Mouse (Mus musculus) layer of hippocampus, adult 2 months (tissue): ENCODE results near the gene Mb. TPM values are rescaled to one million over a fixed set of nuclear protein-coding genes. Genes with fewer than 3 reads are reported as not detected.

Source experiments
- DNase-seq, 2 experiments: peaks; one replicate each; pipeline ENCODE4 v3.0.0; 2022; ENCODE audit warnings: low spot score in 2 of 2
- H3K27ac ChIP-seq: fragments of 200-600 bp; 2 replicates; pipeline ENCODE4 v1.8.1; 2022
- H3K4me3 ChIP-seq: fragments of 200-600 bp; 2 replicates; pipeline ENCODE4 v1.8.1; 2022; ENCODE audit warnings: mild to moderate bottlenecking
- CTCF ChIP-seq: fragments of 200-600 bp; conservative IDR thresholded peaks from 2 replicates; pipeline ENCODE4 v1.8.1; 2022; ENCODE audit warnings: antibody characterized with exemption, mild to moderate bottlenecking, moderate library complexity
- total RNA-seq, 2 experiments: library from RNA; stranded (reverse); gene quantifications; 2 replicates each; pipeline ENCODE4 v1.2.3; 2021

The Mb gene
- total RNA-seq, 2 experiments from 2014 or later: 0.49 TPM; not detected in 1

DNA sequence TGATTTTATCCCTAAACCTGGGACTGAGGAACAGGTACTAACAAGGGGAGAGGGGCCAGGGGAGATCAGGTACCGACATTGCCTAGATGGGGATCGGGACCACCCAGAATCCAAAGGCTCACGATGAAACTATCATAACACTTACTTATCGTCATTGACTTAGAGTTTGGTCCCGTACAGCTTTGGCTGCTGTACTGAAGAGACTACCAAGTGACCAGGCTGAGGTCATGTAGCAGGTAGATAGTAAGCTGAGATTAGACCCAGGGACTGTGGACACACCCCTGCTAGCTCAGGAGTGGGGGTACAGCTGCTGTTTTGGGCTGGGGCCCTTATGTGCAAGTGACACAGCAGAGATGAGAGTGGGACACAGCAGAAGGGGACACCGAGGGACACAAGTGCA is 34.0 kb downstream of the Mb start:
- no peak overlapping the region for H3K27ac ChIP-seq
- TF ChIP-seq CTCF: no peak
- DNase-seq: no peak
- no peak overlapping the region for H3K4me3 ChIP-seq

DNA sequence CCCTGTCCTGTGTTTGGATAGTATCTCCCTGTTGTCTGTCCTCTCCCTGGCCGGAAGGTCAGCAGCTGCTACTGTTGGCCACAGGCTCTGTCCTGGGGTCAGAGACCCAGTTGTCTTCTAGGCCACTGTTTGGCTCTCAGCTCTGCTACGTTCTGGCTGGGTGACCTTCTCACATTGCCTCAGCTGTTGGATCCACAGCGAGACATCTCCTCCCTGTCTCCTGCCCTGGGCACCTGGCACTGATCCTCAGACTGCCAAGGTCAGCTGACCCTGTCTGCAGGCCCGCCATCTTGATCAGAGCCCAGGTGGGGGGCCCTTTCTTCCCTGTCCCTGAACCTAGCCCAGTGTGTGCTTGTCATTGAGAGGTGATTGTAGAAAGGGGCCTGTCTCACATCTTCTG is 35.5 kb downstream of the Mb start:
- H3K27ac ChIP-seq: no peak overlapping the region
- no peak for DNase-seq

DNA sequence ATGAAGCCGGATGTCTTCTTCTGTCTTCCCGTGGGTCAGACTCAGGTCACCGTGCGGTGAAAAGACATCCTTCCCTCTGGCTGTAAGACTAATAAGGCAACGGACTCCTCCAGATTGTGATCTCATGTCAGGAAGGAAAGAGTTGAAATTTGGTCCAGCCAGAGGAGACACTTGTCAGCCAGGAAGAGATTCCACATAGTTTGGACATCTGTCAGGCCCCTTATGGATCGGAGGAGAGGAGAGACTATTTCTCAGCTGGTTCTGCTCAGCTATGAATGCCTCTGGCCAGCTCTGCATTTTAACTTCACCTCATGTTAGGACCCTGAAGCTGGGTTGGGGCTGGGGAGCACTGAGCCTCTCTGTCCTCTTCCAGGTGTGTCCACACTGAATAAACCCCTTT is 36.0 kb downstream of the Mb start:
- no peak for TF ChIP-seq CTCF
- DNase-seq: no peak
- no peak overlapping the region for H3K4me3 ChIP-seq
- H3K27ac ChIP-seq: no peak overlapping the region

More for the DNA sequence above, 35.5 kb downstream of the Mb start:
- H3K4me3 ChIP-seq: no peak overlapping the region
- no peak for TF ChIP-seq CTCF

DNA sequence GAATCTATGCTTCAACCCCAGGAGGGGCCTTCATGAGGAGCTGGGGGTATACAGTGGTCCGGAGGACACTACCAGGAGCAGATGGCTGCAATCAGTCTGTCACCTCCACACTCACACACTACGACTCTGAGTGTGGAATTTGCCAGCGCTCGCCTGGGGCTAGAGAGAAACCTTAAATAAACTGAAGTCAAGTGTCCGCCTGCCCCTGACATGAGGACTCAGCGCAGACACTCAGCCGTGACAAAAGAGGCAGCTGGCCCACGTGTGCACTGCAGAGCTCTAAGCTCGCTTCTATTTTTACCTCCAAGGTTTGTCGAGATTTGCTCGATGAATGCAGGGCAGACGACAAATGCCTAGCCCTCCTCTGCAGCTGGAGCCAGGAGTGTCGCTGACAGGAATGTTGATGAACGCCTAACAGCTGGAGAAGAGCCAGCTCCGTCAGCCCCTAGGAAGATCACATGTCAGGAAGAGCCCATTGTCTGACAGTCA is 36.7 kb downstream of the Mb start:
- no peak overlapping the region for H3K27ac ChIP-seq
- no peak for TF ChIP-seq CTCF
- DNase-seq: no peak

DNA sequence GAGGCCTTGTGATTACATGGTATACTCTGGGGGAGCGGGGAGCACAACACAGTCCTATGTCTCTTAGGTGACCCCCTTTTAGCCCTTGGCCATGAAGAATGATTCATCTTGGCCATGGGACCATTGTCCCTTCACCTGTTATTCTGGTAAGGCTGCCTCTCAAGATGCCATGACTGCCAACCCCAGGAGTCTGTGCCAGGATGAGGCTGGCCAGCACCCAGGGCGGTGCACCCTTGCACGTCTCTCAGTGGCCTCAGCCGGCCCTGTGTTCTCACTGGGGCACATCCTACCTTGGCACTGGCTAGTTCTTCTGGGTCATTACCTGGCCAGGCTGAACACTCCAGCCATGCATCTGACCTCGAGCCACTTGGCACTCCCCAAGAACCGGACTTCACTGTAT is 41.6 kb downstream of the Mb start:
- DNase-seq: no peak
- Histone ChIP-seq H3K27ac (no peak overlapping the region), H3K4me3 (no peak overlapping the region)
- TF ChIP-seq CTCF: no peak

More for the DNA sequence above, 36.7 kb downstream of the Mb start:
- H3K4me3 ChIP-seq: no peak overlapping the region

DNA sequence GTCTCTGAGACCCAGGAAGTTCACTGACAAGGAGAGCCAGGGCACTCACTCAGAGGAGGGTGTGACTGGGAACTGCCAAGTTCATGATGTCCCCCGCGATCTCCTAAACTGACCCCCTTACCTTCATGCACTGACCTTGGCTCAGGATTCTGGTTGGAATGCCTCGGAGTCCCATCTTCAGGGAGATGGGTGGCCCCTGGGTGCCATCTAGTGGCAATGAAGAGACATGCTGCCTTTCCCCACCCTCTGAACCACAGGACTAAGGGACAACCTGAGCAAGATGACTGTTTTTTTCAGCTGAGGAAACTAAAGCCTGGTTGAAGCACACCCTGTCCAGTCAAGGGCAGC is 46.6 kb downstream of the Mb start:
- peak; percentile 51 to 73 for DNase-seq
- peak; percentile 91 for TF ChIP-seq CTCF
- no peak overlapping the region for H3K27ac ChIP-seq
- H3K4me3 ChIP-seq: no peak overlapping the region

DNA sequence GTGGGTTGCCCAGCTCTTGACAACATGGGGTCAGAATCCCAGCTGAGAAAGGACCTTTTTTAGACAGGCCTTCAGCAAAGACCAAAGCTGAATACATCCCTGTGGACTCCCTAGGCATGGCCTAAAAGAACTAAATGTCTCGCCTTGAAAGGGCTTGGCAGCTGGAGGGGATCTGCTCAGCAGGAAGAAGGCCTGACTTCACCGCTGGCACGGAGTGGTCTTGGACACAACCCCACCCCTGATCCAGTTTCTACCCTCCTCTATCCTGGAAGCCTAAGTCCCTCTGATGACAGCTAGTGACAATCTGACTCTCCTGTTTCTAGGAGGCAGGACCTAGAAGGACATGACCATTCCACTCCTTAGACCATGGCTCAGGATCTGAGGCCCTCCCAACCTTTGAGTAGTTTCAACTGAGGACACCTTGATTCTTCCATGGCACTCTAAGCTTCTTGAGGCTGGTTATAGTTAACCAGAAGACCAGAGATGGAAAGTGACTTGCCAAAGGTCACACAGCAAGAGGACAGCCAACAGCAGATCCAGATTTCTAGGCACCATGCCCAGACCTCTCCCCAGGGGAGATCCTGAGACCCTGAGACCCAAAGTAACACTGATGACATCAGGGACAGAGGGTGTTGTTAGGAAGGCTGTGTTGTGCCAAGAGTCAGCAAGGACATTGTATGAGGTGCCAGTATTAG is 47.1 kb downstream of the Mb start:
- no peak for DNase-seq
- TF ChIP-seq CTCF: no peak
- H3K27ac ChIP-seq: no peak overlapping the region
- no peak overlapping the region for H3K4me3 ChIP-seq

DNA sequence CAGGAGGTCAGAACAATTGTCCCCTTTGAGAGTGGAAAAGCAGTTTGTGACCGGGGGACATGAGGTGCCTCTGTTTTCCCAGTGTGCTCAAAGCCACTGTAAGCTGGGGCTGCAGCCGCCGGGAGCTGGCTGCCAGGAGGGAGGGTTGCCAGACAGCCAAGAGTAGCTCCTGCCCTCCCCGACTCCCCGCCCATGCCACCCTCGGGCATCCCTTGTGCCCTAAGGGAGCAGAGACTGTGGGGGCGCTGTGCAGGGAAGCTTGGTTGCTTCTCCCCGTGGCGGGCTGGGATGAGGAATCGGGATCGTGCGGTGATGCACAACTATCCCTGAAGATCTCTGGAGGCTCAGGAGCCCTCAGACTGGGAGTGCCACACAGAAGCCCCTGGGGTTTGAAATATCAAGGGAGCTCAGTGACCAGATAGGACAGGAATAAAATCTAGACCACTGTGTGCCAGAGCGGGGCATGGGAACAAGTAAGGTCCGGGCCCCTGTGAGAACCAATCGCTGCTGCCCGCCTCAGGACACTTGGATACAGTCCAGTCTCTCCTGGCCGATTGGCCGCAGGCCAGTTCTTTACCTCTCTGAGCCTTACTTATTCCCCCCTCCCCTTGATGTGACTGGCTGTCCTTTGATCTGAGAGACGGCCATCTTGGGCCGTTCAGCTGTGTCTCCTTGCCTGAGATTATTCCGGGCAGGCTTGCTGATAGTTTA is 51.4 kb downstream of the Mb start:
- Histone ChIP-seq H3K27ac (no peak overlapping the region), H3K4me3 (peak overlapping the region; percentile 11; the same call in 1 of the 2 replicates)
- peak; percentile 61 for TF ChIP-seq CTCF
- peak; percentile 27 to 54 for DNase-seq

DNA sequence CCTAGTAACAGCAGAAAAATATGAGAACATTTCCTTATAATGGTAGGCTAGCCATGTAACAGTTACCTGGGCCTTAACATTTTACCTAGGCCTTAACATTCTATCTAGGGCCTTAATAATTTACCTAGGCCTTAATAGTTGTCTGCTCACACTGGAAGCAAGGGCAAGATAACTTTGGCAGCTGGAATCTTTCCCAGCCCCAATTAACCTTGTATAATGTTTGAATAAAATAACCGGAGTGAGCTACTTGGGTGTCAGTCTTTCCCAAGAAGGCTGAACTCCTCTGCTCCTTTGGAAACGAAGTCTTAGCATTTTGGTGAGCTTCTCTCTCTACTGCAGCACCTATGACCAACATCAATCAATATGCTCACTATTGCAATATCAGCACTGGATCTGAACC is 52.4 kb downstream of the Mb start:
- DNase-seq: no peak
- Histone ChIP-seq H3K27ac (no peak overlapping the region), H3K4me3 (no peak overlapping the region)
- TF ChIP-seq CTCF: no peak

DNA sequence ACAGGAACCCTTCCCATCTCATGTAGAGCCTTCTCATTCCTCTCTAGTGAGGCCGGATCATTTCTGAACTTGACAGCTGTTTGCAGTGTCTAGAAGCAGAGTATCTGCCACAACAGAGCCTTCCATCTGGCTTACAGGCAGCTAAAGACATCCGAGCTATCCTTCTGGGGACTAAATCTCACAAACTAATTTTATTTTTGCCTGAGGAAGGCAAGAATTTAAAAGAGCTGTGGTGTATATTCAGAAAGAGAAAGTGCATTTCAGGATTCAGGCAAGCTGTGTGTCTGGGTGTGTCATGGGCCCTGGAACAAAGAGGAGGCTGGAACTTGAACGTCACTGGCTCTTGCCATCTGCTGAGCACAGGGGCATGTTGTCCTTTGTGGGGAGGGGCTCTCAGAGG is 56.1 kb downstream of the Mb start:
- Histone ChIP-seq H3K27ac (peak overlapping the region; percentile 78), H3K4me3 (no peak overlapping the region)
- no peak for TF ChIP-seq CTCF
- DNase-seq: no peak

DNA sequence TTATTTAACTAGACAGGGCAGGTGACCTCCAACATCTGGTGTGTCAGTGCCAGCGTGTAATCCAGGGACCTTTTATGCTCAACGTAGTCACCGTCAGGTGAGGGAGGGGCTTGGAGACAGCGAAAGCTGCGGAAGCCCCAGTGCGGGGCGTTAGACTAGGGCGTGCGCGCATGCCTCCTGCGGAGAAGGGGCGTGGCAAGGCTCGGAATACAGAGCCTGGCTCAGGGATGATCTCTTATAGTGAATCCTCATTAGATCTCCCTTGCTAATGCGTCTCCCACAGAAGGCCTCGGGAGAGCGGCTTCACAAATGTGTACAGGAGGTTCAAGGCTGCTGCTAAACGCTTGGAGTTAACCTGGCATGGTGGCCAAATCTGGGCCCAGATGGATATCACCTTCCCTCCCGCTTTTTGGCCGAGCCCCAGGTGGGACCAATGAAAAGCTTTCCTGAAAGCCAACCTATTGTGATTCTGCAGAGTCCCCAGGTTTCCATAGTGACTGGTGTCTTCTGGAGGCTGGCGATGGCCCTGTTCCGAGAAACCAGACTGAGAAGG is 62.9 kb downstream of the Mb start:
- peak overlapping the region; percentile 76 for H3K27ac ChIP-seq
- no peak for TF ChIP-seq CTCF
- H3K4me3 ChIP-seq: peak overlapping the region; percentile 47
- peak; percentile 37 to 70 for DNase-seq

DNA sequence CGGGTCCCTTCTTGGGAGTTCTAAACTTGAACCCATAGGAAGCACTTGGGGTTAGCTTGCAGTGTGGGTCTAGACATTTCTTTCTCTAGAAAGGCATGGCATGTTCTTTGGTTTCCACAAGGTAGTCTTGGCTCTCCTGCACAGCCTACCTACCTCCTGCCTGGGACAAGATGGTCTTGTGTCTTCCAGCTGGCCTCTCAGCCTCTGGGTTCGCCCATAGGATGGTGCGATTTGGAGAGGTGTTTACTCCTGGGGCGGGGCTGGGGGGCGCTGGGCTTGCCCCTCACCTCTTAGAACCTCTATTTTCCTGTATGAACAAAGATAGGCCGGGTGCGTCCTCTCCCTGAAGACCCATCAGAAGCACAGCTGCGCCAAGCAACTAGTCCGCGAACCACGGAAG is 63.3 kb downstream of the Mb start:
- no peak for DNase-seq
- Histone ChIP-seq H3K27ac (peak overlapping the region; percentile 76), H3K4me3 (peak overlapping the region; percentile 47)
- TF ChIP-seq CTCF: no peak

DNA sequence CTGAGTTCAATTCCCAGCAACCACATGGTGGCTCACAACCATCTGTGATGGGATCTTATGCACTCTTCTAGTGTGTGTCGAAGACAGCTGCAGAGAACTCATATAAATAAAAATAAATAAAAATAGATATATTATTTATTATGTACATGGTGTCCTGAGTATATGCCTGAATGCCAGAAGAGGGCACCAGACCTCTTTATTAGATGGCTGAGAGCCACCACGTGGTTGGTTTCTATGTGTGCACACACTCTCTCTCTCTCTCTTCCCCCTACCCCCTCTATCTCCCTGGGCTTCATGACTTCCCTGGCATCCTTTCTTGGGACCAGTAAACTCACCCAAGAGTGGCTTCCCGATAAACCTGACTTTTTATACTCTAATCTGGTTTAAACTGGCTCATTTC is 67.7 kb downstream of the Mb start:
- no peak for DNase-seq
- TF ChIP-seq CTCF: peak; percentile 73

More for the DNA sequence above, 67.7 kb downstream of the Mb start:
- Histone ChIP-seq H3K4me3 (no peak overlapping the region), H3K27ac (no peak overlapping the region)
